Mouse (Mus musculus) hindbrain, embryonic 11.5 days (tissue): ENCODE measurements around the gene Prune1. TPM values are rescaled to one million over a fixed set of nuclear protein-coding genes. Genes with fewer than 3 reads are reported as not detected.

Source experiments
- ATAC-seq: fragments of 200-750 bp; cut with Nextera tagmentation; 2 replicates; pipeline ENCODE4 v1.8.0; 2017; ENCODE audit warnings: mild to moderate bottlenecking, moderate TSS enrichment, moderate library complexity; ENCODE audit not compliant: low FRiP score
- DNase-seq: peaks from one replicate; pipeline ENCODE4 v3.0.0-alpha.2; 2015; ENCODE audit warnings: low spot score
- H3K27ac ChIP-seq: fragments of 300-500 bp; sonication (generic); 2 replicates; pipeline ENCODE4 v1.5.1; 2014; ENCODE audit warnings: mild to moderate bottlenecking, low read depth, low read length
- H3K27me3 ChIP-seq: fragments of 300-500 bp; sonication (generic); 2 replicates; pipeline ENCODE4 v1.6.1; 2014; ENCODE audit warnings: mild to moderate bottlenecking, low read length, moderate library complexity, mixed read lengths; ENCODE audit not compliant: control insufficient read depth, insufficient read depth
- H3K36me3 ChIP-seq: fragments of 300-500 bp; sonication (generic); 2 replicates; pipeline ENCODE4 v1.6.1; 2014; ENCODE audit warnings: mild to moderate bottlenecking, low read length, moderate library complexity, mixed read lengths; ENCODE audit not compliant: control insufficient read depth, insufficient read depth
- H3K4me1 ChIP-seq: fragments of 300-500 bp; sonication (generic); replicated peaks from 2 replicates; pipeline ENCODE4 v1.6.1; 2014; ENCODE audit warnings: low read length, mixed read lengths; ENCODE audit not compliant: control insufficient read depth, insufficient read depth
- H3K4me2 ChIP-seq: fragments of 300-500 bp; sonication (generic); replicated peaks from 2 replicates; pipeline ENCODE4 v1.6.1; 2014; ENCODE audit warnings: mild to moderate bottlenecking, low read depth, low read length
- H3K4me3 ChIP-seq: fragments of 300-500 bp; sonication (generic); 2 replicates; pipeline ENCODE4 v1.5.1; 2014; ENCODE audit warnings: low read depth, low read length
- H3K9ac ChIP-seq: fragments of 300-500 bp; sonication (generic); 2 replicates; pipeline ENCODE4 v1.6.1; 2014; ENCODE audit warnings: low read depth, low read length
- H3K9me3 ChIP-seq: fragments of 300-500 bp; sonication (generic); 2 replicates; pipeline ENCODE4 v1.6.1; 2016; ENCODE audit warnings: low read length; ENCODE audit not compliant: control insufficient read depth
- WGBS: fragments of 180-500 bp; shearing (Covaris S2); extraction: QIAGEN DNeasy Blood & Tissue Kit; methylation state at CpG from one replicate; pipeline ENCODE4 v1.1.7; 2014; 5-methylcytosine and 5-hydroxymethylcytosine counted together
- polyA plus RNA-seq: library from polyadenylated mRNA; unstranded; fragments of >200 nt; fragmentation: Nextera tagmentation; extraction: Ambion mirVana; gene quantifications from 2 replicates; pipeline ENCODE4 v1.2.1, GENCODE M21; 2014

The Prune1 gene
- polyA plus RNA-seq, 1 experiment from 2014 or later: 31.3 TPM

GRCm38 (mm10) chr3:95286011-95286410 is 4.1 kb upstream of the Prune1 start:
- no peaks in the 10 kb centered on the region for H3K36me3 ChIP-seq
- H3K27ac ChIP-seq: no peak overlapping the region
- no peak overlapping the region for H3K4me3 ChIP-seq
- no peaks in the 10 kb centered on the region for H3K9me3 ChIP-seq
- no peak overlapping the region for H3K9ac ChIP-seq
- ATAC-seq: no peak
- no peak for DNase-seq
- no peaks in the 10 kb centered on the region for H3K27me3 ChIP-seq
- no peak overlapping the region for H3K4me2 ChIP-seq
- 70% methylated on average over 5 of the region's 5 CpGs for WGBS
- no peaks in the 10 kb centered on the region; the same call in 1 of the 2 replicates for H3K4me1 ChIP-seq

- H3K4me2 ChIP-seq: no peak overlapping the region
- ATAC-seq: no peak
- 95% methylated on average over 5 of the region's 5 CpGs for WGBS
These were observed 3.5 kb upstream of the Prune1 start for GRCm38 (mm10) chr3:95285390-95285789.

GRCm38 (mm10) chr3:95284501-95285281 is 2.8 kb upstream of the Prune1 start:
- Histone ChIP-seq H3K9me3 (no peaks in the 10 kb centered on the region), H3K36me3 (no peaks in the 10 kb centered on the region), H3K4me3 (no peak overlapping the region), H3K4me2 (no peak overlapping the region), H3K4me1 (no peaks in the 10 kb centered on the region; the same call in 1 of the 2 replicates), H3K27me3 (no peaks in the 10 kb centered on the region), H3K9ac (no peak overlapping the region), H3K27ac (no peak overlapping the region)
- ATAC-seq (no peak), DNase-seq (no peak)
- WGBS: 89% methylated on average over 12 of the region's 12 CpGs

More at GRCm38 (mm10) chr3:95285390-95285789, 3.5 kb upstream of the Prune1 start:
- Histone ChIP-seq H3K4me3 (no peak overlapping the region), H3K27ac (no peak overlapping the region), H3K9me3 (no peaks in the 10 kb centered on the region), H3K4me1 (no peaks in the 10 kb centered on the region; the same call in 1 of the 2 replicates), H3K36me3 (no peaks in the 10 kb centered on the region), H3K9ac (no peak overlapping the region), H3K27me3 (no peaks in the 10 kb centered on the region)
- DNase-seq: no peak

GRCm38 (mm10) chr3:95284062-95284461 is 2.2 kb upstream of the Prune1 start:
- WGBS: 17% methylated on average over 1 of the region's 1 CpGs
- Histone ChIP-seq H3K4me1 (no peaks in the 10 kb centered on the region; the same call in 1 of the 2 replicates), H3K9ac (no peak overlapping the region; the same call in 1 of the 2 replicates), H3K9me3 (no peaks in the 10 kb centered on the region), H3K36me3 (no peaks in the 10 kb centered on the region), H3K4me2 (peak overlapping the region; percentile 40), H3K27me3 (no peaks in the 10 kb centered on the region), H3K4me3 (peak overlapping the region; percentile 75), H3K27ac (no peak overlapping the region)
- DNase-seq (no peak), ATAC-seq (no peak)

- H3K27me3 ChIP-seq: no peaks in the 10 kb centered on the region
- peak overlapping the region; percentile 75 for H3K4me3 ChIP-seq
- no peak for ATAC-seq
- no peaks in the 10 kb centered on the region for H3K9me3 ChIP-seq
- no peaks in the 10 kb centered on the region; the same call in 1 of the 2 replicates for H3K4me1 ChIP-seq
- peak overlapping the region; percentile 90 for H3K27ac ChIP-seq
- no peak for DNase-seq
- peak overlapping the region; percentile 40 for H3K4me2 ChIP-seq
- 2% methylated on average over 7 of the region's 7 CpGs for WGBS
- H3K9ac ChIP-seq: peak overlapping the region; percentile 77
- H3K36me3 ChIP-seq: no peaks in the 10 kb centered on the region
These were observed 1.7 kb upstream of the Prune1 start for GRCm38 (mm10) chr3:95283589-95283941.

- H3K4me1 ChIP-seq: no peaks in the 10 kb centered on the region; the same call in 1 of the 2 replicates
- no peaks in the 10 kb centered on the region for H3K36me3 ChIP-seq
- H3K27me3 ChIP-seq: no peaks in the 10 kb centered on the region
- peak overlapping the region; percentile 75 for H3K4me3 ChIP-seq
- no peaks in the 10 kb centered on the region for H3K9me3 ChIP-seq
- ATAC-seq: peak; percentile 74
- under 1% methylated on average over 49 of the region's 51 CpGs for WGBS
- H3K9ac ChIP-seq: peak overlapping the region; percentile 77
- H3K27ac ChIP-seq: peak overlapping the region; percentile 90
- H3K4me2 ChIP-seq: peak overlapping the region; percentile 40
- peak; percentile 82 for DNase-seq
These were observed 1.2 kb upstream of the Prune1 start for GRCm38 (mm10) chr3:95282865-95283588.

GRCm38 (mm10) chr3:95282381-95282864 is 547 bp upstream of the Prune1 start:
- WGBS: under 1% methylated on average over 11 of the region's 11 CpGs
- ATAC-seq: peak; percentile 8; the same call in 1 of the 2 replicates
- no peaks in the 10 kb centered on the region for H3K36me3 ChIP-seq
- DNase-seq: peak; percentile 54
- H3K4me1 ChIP-seq: no peaks in the 10 kb centered on the region; the same call in 1 of the 2 replicates
- peak overlapping the region; percentile 77 for H3K9ac ChIP-seq
- H3K27me3 ChIP-seq: no peaks in the 10 kb centered on the region
- peak overlapping the region; percentile 75 for H3K4me3 ChIP-seq
- H3K9me3 ChIP-seq: no peaks in the 10 kb centered on the region
- H3K27ac ChIP-seq: peak overlapping the region; percentile 90
- H3K4me2 ChIP-seq: peak overlapping the region; percentile 40

DNA sequence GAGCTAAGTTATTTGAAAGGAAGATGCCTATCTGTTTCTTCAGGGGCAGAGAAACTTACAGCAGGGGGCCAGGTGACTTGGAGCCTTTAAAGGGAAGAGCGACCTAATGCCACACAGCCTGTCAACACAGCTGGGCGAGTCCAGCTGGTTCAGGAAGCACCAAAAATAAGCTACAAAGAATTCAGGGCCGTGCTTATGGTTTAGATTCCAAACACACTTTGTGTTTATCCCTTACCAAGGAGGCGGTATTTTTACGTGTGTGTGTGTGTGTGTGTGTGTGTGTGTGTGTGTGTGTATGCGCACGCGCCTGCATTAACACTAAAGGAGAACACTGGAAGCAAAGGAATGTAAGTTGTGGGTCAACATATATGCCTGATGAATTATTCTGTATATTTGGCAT is 1.1 kb downstream of the Prune1 start:
- Histone ChIP-seq H3K27ac (no peak overlapping the region), H3K9me3 (no peaks in the 10 kb centered on the region), H3K36me3 (no peaks in the 10 kb centered on the region), H3K9ac (peak overlapping the region; percentile 74), H3K4me3 (peak overlapping the region; percentile 75), H3K4me1 (no peaks in the 10 kb centered on the region; the same call in 1 of the 2 replicates), H3K4me2 (peak overlapping the region; percentile 40), H3K27me3 (no peaks in the 10 kb centered on the region)
- DNase-seq (peak; percentile 40), ATAC-seq (no peak)
- WGBS: 31% methylated on average over 8 of the region's 8 CpGs
